Mouse (Mus musculus) CD4-positive, CD25-positive, alpha-beta regulatory T cell, adult 2 months (primary cell): ENCODE measurements at regions not wholly inside any gene's neighbourhood (a gene's known extent, or its start where the extent isn't known, plus 50 kb on each side); places are given as distances from the start of the nearest gene placed in this dataset.
A peak's percentile ranks its signal among the peaks of the same experiment; 100 is the strongest.

Source experiments
- DNase-seq: peaks from one replicate; pipeline ENCODE4 v3.0.0-alpha.2; 2012; ENCODE audit warnings: low read depth, low spot score

DNA sequence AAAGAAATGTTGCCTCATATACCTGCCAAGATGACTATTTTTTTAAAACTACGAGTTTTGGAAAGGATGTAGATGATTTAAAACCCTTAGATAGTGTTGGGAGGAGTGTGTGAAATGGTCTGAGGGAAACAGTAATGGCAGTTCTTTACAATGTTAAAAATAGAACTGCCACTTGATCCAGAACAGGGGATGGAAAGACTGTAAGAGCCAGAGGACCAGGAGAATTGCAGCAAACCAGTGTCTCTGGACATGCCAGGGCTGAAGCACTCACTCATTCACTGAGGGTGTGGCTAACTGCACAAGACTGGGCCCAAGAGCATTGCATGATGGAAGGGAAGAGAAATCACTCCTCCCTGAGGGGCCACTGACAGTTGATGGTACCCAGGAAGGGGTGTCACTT, 53.9 kb upstream of the Rasgef1b start:
- no peak for DNase-seq

DNA sequence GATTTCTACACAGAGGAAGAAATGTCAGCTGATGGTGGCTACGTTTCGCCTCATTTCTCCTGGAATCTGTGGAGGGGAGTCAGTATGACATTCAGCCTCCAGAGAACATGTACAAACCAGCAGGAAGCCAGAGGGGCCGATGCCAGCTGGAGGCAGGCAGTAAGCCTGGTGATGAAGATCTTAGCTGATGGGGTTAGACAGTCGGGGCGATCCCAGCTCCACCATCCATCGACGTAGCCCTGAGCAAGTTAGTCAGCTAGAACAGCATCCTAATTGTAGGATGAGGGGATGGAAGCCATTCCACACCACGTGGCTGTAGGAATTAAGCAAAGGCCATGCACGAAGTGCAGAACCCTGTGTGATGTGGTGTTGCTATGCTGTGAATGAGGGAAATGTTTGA, 57.0 kb upstream of the Rasgef1b start:
- DNase-seq: no peak

DNA sequence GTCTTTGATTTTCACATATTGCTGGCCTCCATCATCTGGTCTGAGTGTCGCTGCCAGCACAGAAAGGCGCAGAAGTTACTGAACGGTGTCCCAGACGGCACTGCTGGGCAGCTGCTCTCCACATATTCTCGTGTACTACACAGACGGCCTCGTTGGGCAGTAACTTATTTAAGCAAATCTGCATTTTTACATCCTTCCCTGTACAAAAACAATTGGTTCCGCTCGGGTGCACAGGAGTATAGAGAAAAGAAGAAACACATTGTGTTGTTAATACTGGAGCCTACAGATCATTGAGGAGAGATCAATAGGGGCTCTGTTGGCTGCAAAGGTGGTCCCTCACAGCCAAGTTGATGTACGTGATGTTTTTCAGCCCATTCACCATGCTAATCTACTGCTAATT, 58.4 kb upstream of the Rasgef1b start:
- no peak for DNase-seq

DNA sequence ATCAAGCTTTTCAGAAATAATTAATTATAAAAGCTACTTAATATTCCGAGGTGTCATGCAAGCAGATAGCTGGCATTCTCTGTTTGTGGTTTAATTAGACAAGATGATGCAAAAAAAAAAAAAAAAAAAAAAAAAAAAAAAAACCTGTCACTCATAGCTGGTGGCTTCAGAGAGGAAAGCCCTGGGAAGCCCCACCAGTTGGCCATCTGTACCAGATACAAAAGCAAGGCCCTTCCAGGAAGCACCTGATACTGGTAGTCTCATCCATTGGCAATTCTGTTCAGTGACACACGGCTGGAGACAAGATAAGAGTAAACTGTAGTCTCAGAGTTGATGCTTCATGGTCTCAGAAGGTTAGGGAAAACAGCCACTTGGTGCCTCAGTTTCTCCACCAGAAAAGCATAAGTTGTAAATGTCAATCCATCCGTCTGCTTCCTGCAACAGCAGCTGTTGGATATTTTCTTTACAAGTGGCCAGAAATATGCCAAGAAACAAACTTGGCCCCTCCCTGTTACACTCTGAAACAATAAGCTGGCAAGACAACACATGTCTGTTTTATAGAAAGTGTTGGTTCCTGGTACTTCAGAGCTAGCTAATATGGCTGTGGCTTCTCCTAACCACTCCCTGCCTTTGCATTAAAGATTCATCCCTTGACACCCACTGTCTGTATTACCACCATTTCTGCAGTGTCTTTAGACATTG, 59.0 kb upstream of the Rasgef1b start:
- DNase-seq: no peak

DNA sequence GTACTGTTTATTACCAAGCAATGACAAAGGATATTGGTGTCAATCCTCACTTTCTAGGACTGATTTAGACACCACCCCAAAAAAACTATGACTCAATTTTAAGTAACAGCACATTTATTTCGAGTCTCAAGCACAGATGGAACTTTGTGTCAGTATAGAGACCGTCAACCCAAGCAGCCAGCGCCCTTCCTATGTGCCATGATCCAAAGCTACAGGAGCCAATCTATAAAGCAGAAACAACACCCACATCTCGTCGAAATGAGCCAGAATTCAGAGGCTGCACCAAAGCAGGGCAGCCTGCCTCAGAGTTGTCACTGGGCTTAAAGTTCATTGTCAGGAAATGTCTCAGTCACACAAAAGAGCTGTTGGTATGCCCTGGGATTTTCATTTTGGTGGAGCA, 61.9 kb upstream of the Rasgef1b start:
- no peak for DNase-seq

DNA sequence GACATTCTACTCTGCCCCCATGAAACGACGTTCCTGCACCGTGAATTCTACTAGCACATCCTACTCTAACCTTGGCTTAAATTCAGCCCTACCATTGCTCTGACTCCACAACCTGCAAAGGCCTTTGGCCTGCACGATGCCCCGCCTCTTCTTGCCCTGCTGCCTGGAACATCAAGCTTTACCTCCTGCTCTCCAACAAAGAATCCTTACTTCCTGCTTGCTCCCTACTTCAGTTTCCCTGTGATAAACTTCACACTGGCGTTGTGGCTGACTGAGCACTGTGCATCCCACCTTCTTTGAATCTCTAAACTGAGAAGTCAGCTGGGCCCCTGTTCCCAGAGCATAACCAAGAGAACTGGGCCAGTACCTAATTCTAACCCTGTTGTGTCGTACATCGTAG, 71.7 kb upstream of the Rasgef1b start:
- DNase-seq: no peak

DNA sequence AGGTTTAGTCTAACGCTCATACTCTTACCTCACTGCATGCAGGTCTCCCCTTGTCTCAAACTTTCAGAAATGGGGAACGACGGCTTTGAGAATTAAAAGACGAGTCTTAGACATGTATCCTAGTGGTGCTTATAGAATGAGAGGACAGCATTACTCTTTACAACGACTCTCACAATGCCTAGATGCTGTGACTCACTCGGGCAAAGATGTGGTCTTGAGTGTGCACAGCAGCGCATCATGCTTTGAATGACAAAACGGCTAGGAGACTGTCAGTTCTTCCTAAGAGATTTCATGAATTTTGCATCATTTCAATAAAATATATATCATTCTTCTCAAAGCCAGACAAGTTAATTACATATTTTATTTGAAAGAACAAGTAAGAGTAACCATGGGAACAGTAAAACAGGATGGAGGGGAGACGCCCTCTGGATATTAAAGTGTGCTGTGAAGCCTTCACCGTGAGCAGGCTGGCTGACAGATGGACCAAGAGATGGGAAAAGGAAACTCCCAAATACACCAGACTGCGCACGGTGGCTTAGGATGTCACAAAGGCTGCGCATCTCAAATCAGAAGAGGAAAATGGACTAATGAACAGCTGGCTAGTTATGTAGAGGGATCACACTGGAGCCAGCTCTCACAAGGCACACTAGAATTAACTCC, 73.1 kb upstream of the Rasgef1b start:
- no peak for DNase-seq

DNA sequence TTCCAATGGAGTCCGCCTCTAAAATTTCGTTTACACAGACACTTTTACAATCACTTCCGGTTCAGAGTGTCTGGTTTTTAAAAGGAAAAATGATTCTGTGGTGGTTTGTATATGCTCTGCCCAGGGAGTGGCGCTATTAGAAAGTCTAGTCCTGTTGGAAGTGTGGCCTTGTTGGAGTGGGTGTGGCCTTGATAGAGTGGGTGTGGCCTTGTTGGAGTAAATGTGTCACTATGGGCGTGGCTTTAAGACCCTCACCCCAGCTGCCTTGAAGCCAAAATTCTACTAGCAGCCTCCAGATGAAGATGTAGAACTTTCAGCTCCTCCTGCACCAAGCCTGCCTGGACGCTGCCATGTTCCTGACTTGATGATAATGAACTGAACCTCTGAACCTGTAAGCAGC, 79.2 kb upstream of the Vamp9 start:
- no peak for DNase-seq

DNA sequence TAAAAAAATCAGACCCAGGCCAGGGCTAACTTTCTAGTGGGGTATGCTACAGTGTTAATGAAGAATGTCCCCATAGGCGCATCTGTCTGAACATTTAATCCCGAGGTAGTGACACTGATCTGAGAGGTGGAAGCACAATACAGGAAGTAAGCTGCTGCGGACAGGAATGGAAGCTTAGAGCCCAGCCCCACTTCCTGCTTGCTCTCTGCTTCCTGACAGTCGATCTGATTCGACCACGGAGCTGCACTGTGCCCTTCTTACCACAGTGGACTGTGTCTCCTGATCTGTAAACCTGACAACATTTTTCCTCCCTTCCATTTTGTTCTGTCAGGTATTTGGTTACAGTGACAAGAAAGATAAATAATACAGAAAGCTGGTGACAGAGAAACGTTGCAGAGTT, 77.5 kb upstream of the Vamp9 start:
- peak; percentile 33 for DNase-seq

DNA sequence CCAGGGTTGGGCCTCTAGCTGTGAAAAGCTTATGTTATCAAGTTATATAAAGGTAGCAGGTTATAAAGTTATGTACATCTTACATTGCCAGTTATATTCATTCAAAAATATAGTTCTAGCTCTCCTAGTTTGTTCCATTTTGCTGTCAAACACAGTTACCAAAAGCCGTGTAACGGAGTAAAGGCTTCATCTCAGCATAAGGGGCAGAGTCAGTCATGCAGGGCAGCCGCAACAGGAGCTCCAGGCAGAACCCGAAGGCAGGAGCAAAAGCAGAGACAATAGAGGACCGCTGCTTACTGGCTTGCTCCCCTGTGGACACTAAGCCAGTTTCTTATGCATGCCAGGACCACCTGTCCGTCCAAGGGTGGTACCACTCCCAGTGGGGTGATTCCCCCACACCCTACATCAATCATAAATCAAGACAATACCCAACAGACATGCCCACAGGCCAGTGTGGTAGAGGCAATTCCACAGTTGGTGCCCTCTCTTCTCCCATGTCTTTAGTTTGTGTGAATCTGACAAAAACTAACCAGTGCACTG, 67.7 kb upstream of the Vamp9 start:
- DNase-seq: no peak

DNA sequence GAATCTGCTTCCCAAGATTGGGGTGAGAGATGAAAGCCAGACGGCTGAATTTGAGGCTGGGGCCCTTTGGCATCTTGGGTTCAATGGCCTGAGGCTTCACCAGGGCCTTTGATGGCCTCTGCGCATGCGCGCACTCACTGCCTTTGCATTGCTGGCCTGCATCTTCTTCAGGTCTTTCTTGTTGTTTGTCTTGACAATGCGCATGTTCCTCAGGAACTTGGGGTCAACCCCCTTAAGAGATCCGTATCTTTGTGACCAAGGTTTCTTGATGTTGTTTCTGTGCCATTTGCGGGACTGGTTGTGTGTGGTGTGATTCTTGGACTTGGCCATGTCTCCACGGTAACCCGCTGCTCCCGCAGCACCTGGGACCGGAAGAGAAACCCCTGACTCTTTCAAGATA, 66.4 kb upstream of the Vamp9 start:
- DNase-seq: no peak

DNA sequence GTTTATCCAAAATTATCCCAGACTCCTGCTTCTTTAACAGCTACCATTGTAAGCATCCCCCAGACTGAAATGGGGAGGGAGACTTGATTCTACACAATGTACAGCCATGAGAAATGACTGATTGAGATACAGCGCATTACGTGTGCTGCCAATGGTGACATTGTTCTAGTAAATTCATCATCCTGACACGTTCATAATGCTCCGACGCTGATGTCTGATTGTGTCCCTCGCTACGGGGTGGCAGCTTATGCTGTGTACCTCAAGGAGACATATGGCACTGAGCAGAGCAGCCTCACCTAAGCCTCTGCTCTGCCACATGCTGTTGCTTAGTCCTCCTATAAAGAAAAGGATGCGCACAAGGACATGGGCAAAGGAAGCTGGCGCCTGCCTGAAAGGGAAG, 65.2 kb upstream of the Vamp9 start:
- DNase-seq: no peak

DNA sequence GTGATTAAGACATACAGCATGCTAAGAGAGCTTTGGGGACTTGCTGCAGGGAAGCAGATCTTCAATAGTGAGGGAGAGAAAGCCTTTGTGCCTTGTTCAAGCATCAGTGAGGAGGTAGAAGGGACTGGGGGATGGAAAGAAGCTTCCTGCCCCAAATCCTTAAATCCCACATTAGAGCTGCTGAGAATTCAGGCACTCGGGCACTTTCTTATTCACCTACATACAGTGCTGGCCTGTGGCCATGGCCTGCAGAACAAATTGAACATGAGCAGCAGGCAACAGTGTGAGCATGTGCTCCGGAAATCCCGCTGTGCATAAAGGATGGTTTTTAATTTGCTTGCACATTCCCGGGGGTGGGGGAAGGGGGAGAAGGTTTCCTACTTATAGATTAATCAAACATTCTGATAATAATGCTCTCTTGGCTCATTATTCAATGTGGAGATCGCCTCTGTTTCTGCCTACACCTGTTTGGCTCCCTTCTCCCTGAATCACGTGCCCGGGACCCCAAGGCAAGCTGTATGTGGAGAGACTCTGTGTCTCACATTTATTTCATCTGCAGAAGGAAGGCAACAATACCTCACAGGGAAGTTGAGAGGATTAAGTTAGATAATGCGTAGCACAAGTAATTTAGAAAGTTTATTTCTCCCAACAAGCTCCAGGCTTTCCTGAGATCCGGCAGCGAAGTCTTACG, 60.3 kb upstream of the Vamp9 start:
- no peak for DNase-seq

DNA sequence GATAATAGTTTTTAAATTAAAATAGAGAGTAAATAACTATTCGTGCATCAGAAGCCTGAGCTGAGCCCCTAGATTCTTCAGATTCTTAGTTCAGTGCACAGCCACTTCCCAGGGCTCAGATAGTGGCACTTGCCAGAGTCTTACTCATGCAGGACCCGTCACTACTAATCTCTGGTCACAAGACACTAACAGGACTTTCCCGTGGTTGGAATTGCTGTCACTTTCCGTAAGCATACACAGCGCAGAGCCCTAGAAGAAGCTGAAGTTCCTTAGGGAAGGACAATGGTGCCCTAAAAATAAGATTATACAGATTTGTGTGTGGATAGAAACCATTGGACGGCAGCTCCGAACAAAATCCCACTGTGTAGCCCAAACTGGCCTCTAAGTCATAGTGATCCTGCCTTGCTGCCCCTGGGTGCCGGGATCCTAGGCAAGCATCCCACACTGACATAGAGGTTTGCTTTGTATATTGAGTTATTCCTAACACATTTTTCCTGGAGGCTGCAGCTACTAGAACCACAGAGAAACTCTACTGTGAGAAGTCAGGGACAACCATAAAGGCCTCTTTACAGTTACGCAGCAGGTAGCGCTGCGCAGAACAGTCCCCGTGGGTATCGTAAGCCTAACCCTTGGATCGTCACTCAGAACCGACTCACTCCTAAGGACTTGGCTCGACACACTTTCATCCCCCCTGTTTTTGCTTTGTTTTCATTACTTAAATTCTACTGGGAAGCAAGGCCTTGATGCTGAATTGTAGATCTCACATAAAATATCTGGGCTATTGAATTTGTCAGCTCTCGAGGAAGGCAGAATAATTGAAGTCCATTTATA, 57.7 kb upstream of the Vamp9 start:
- no peak for DNase-seq

DNA sequence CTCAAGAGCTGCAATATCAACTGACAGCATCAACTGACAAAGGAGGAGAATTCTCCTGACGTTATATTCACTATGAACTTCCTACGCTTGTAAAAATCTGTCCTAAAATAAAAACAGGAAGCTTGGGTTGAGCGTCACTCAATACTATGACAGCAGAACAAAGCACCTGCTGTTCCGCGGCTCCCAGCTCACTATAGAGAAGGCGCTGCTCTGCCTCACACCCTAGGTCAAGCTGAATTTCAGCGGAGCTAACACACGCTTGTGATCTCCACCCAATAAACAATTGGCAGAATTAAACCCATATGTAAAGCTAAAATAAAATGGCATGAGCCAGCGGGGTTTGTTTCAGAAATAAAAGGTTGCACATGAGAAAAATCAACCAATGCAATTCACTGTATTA, 57.1 kb upstream of the Vamp9 start:
- DNase-seq: no peak

DNA sequence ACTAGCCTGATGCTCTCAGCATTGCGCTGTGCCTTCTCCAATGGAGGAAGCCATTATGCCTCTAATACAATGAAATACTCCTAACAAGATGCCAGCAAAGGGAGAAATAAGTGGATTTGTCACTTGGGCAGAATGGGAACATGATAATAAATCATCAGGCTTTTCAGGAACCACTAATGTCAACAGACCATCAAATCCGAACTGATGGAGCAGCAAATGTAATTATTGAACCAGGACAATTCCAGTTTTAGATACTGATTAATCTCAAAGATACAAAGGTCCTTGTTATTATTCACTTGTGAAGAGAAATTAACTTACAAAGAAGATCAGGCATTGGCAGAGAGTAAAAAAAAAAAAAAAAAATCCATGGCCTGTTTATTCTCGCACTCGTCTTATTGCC, 53.7 kb upstream of the Vamp9 start:
- DNase-seq: no peak
